Mouse (Mus musculus): ENCODE measurements around the gene Aldh8a1. TPM values are rescaled to one million over a fixed set of nuclear protein-coding genes. Genes with fewer than 3 reads are reported as not detected.
A peak's percentile ranks its signal among the peaks of the same experiment; 100 is the strongest.

Gene Aldh8a1
- not detected for total RNA-seq (2021)

DNA sequence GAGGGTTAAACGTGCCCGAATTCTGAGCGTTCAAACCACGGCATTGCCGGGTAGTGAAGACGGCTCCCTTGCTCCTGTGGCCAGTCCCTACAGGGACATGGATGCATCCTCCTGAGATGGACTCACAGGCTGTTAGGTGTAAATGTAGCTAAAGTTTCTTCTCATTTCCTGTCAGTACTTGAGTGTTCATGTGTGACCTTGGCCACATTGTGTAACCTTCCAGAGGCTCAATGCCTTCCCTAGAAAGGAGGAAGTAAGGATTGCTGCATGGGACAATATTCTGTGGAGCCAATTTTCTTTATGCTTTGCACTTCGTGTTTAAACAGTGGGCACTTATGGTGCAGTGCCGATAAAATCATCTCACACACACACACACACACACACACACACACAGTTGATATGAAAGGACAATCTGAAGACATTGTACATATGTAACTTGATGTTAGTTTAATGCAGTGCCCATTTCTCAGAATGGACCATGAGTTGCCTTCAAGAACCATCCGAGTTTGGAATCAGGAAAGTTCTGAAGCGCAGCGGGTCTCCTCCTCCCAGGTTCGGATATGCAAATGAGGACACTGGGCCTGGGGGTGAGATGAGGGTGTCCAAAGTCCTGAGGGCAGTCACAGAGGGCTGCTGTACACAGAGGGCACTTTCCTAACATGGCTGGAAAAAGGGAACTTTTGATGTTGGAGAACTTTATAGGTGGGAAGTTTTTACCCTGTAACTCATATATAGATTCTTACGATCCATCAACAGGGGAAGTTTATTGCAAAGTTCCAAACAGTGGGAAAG is at the start of gene Aldh8a1:
Gene Aldh8a1 (plus strand): TSS at position 610 of the 792 bp plus-strand sequence.
- no peak for DNase-seq

DNA sequence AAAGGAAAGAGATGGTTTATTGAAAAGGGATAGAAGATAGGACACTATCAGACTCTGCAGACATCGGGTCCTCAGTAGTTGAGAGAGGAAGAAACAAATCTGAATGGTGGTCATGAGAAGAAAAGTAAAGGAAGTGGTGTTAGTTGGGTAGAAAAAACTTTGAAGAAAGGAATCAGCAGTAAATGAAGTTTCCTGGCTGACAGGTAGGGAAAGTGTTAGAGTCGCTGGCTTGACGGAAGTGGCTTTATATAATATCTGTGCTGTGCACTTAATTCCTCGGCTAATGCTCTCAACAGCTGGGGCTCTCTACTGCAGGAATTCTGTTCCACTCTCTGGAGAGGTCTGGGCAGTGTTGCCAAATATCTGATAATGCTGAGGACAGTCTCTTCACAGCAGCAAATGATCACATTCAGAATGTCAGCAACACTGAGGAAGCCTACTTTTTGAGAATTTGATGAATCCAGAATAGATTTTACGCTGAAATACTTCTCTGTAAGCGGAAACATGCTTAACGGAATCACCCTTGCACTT is 49.4 kb upstream of the Aldh8a1 start:
- peak; percentile 22 for DNase-seq

GRCm38 (mm10) chr10:21334349-21335105 is 42.6 kb upstream of the Aldh8a1 start:
- DNase-seq = no peak

DNA sequence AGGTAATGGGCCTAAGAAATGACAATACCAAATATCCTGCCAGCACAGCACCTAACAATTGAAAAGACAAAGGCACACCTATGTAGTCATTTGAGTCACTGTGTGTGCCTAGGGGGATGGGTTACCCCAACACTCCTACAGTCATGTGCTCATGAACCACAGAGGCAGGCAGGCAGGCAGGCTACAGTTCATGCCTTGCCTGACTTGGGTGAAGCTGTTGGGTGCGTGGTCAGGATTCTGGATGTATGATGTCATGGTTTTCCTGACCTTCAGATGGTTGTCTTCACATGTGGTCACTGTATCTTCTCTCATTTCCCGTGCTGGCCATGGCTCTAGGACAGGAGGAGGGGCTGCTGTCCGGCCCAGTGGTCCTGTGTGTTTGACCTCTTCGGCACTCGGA is 41.6 kb upstream of the Aldh8a1 start:
- no peak for DNase-seq

DNA sequence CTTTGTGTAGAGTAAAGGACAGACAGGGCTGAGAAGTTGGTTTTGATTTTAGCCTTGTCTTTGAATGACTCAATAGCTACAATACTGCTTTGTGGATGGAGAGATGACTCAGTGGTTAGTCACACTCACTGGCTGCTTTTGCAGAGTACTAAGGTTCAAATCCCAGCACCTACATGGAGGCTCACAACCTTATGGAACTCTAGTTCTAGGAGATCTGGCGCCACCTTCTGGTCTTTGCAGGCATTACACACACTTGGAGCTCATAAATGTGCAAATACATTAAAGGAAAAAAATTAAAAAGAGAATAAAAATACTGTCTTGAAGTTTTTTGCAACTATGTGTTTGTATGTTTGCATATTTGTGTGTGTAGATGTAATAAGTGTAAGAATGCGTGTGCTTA is 39.9 kb upstream of the Aldh8a1 start:
- peak; percentile 24 for DNase-seq

DNA sequence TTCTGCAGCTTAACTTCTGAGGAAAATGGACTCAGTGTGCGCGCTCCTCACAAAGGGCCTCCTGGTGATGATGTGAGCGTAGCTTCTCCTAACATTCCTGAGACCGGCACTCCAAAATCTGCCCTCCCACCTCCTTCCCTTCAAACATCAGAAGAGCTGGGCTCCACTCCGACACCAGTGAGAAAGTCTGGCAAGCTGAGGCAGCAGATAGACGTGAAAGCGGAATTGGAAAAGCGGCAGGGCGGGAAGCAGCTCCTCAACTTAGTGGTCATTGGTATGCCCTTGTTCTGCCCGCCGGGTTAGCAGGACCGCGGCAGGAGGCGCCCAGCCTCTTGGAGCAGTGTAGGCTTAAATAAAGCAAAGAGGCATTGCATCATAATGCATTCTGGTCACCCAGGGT is 35.4 kb upstream of the Aldh8a1 start:
- no peak for DNase-seq

DNA sequence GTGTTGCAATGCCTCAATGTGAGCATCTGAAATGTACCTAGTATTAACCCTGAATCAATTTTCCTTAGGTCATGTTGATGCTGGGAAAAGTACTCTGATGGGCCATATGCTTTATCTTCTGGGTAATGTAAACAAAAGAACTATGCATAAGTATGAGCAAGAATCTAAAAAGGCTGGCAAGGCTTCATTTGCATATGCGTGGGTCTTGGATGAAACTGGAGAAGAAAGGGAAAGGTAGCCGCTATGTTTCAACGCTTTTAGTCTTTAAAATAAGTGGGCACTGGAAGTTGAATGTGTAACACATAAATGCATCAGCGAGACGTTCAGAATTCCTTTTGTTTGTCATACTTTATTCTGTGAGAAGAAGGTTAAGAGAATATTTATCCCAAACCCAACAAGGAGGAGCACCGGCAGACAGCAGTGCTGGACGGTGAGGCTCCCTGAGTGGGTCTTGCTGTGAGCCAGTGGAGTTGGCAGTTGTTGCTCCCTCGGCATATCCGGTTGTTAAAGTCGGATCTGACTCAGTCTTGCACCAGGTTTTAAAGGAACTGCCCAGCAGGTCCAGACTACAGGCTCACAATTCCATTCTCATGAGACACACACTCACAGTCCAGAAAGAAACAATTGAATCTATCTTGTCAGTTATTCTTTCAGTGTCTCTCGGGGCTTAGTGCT is 34.6 kb upstream of the Aldh8a1 start:
- DNase-seq = no peak

- DNase-seq = no peak
Measured at GRCm38 (mm10) chr10:21347332-21347731, 29.8 kb upstream of the Aldh8a1 start.

DNA sequence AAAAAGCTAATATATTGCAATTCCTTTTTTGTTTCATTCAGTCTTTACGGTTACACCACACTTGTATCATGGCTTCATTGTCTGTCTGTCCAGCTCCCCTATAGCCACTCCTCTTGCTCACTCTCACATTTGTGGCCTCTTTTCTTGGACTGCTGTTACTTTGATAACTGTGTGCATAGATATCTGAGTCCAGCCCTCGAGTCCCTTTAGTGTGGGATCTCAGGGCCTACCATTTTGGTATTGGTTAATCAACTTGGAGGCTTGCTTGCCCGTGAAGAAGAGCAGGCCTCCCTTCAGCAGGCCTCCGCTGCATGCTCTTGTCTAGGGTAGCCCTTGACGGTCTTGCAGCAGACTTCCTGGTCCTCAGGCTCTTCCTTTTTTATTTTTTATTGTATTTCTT is 27.6 kb upstream of the Aldh8a1 start:
- DNase-seq = no peak

- DNase-seq = no peak
Measured at GRCm38 (mm10) chr10:21349946-21350345, 27.1 kb upstream of the Aldh8a1 start.

- DNase-seq = no peak
Measured at GRCm38 (mm10) chr10:21350531-21351515, 26.3 kb upstream of the Aldh8a1 start.

GRCm38 (mm10) chr10:21351766-21352165 is 25.3 kb upstream of the Aldh8a1 start:
- no peak for DNase-seq

GRCm38 (mm10) chr10:21353890-21354289 is 23.2 kb upstream of the Aldh8a1 start:
- DNase-seq = no peak

DNA sequence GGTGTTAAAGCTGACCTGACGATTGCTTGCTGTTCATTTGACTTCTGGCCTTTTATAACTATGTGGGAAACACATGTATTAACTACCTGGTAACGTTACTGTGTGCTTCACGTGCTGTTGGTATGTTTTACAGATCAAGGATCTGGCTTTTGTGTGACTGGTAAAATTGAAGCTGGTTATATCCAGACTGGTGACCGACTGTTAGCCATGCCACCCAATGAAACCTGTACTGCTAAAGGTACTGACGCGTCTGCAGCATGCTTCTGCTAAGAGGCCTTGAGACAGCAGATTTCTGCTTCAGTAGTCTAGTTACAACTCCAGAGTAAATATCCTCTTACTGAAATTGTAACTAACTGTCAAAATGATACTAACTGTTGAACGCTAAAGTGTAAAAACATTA is 22.6 kb upstream of the Aldh8a1 start:
- DNase-seq = no peak

GRCm38 (mm10) chr10:21357986-21358385 is 19.1 kb upstream of the Aldh8a1 start:
- no peak for DNase-seq

GRCm38 (mm10) chr10:21359086-21359485 is 18.0 kb upstream of the Aldh8a1 start:
- no peak for DNase-seq

GRCm38 (mm10) chr10:21361871-21362270 is 15.2 kb upstream of the Aldh8a1 start:
- DNase-seq = no peak

- DNase-seq = no peak
Measured at GRCm38 (mm10) chr10:21363297-21363696, 13.8 kb upstream of the Aldh8a1 start.

- no peak for DNase-seq
Measured at GRCm38 (mm10) chr10:21364946-21365345, 12.1 kb upstream of the Aldh8a1 start.

DNA sequence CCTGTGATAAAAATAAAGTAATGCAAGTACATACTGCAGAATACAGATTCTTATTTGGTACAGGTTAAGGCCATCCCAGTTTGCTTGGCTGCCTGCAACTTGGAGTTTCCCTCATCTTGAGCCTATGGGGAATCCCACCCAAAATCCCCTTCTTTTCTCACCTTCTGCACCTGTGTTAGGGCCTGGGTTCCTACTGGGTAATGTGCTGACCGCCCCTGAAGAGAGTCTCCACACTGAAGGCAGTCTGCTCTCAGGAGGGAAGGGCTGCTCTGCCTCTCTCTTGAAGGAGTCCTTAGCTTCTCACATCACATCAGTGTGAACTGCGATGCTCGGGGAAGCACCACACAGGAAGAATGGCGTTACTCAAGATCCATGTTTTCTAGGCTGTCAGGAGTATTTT is 11.2 kb upstream of the Aldh8a1 start:
- DNase-seq = no peak

GRCm38 (mm10) chr10:21366471-21366870 is 10.6 kb upstream of the Aldh8a1 start:
- DNase-seq = no peak

DNA sequence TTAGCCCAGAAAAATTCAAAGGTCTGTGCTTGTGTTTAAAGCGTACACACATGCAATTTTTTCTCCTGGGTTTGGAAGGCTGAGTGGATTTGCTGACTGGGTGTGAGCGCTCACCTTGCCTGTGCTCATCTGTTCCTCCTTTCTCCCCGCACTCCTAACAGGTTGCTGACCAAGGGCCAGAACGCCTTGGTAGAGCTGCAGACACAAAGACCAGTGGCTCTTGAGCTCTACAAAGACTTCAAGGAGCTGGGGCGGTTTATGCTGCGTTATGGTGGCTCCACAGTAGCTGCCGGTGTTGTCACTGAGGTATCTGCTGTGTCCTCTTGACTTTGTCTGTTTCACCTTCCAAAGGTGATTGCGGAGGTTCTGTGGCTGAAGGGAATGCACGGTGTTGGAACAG is 9.6 kb upstream of the Aldh8a1 start:
- DNase-seq = no peak
